16 mouse cellular contexts compared by ENCODE assay signal in the genomic region with DNA sequence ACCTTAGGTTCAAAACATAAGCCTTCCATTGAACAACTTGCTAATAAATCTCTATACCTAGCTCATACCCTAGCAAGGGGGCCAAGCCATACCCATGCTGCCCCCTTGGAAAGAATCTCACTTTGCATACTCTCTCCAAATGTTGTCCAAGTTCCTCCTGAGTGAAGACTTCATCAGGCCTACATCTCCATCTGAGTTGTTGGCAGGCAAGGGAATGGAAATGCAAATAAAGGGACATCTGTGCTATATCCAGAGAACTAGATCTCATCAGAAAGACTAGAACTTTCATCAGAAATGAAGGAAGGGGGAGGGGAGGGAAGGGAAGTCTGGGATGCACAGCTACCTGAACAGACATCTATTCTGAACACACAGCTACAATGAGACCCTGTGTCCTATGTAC.
"Had no signal": no experiment of that assay in that cellular context is flagged by ENCODE, and none has a peak within 500 bp of the region (broad histone marks: within the 10 kb centered on the region; RNA-seq: fewer than 3 reads in every experiment).

No protein-coding gene starts in this region.

- H3K4me1 ChIP-seq: kidney, embryonic 15.5 days; limb, embryonic 12.5 days; lung, embryonic 15.5 days; midbrain, embryonic 15.5 days; neural tube, embryonic 12.5 days had no signal

- H3K27ac ChIP-seq: kidney, embryonic 15.5 days; limb, embryonic 12.5 days; liver, embryonic 13.5 days; lung, embryonic 15.5 days; macrophage; midbrain, embryonic 15.5 days; neural tube, embryonic 12.5 days; stomach, postnatal 0 days had no signal

- H3K4me3 ChIP-seq: kidney, embryonic 15.5 days; limb, embryonic 12.5 days; liver, embryonic 13.5 days; lung, embryonic 15.5 days; megakaryocyte, embryonic 14.5 days; midbrain, embryonic 15.5 days; neural tube, embryonic 12.5 days had no signal

- DNase-seq: kidney, adult 2 months; kidney, postnatal 14 days; liver; liver, embryonic 13.5 days; liver, postnatal 0 days; lung, postnatal 14 days; thymus, adult 18-20 months; thymus, postnatal 14 days had no signal
